ENCODE assay signal across 15 mouse cellular contexts in the genomic region with DNA sequence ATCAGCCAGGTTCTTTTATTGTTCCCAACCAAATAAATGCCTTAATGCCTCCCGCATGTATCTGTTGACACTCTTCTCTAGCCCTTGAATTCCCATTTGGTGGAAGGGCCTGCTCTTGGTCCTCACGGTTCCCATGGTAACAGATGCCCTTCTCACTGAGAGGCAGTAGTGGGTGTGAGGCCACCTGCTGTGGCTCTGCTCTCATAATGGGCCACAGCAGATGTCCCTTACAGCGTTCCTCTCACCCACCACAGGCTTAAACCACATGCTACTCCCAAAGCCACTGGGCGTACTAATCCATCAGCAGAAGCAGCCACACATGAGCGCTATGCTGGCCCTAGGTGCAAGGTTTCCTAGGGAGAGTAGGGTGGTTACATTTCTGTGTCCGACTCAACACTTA. TPM values are rescaled to one million over a fixed set of nuclear protein-coding genes. Genes with fewer than 3 reads are reported as not detected.
A peak's percentile ranks its signal among the peaks of the same experiment; 100 is the strongest.
DNase-seq lines count a peak whose midpoint lies in the region; ATAC-seq and TF ChIP-seq lines count a peak whose summit lies in the region.
"Had no signal": no experiment of that assay in that cellular context is flagged by ENCODE, and none has a peak within 500 bp of the region (broad histone marks: within the 10 kb centered on the region; RNA-seq: fewer than 3 reads in every experiment).

No protein-coding gene starts in this region.

- no peaks in the 10 kb centered on the region for H3K27me3 ChIP-seq in limb, embryonic 14.5 days (ENCODE audit: control insufficient read depth, insufficient read depth, low read length)

- no peak overlapping the region for H3K9ac ChIP-seq in limb, embryonic 14.5 days (ENCODE audit: low read depth, low read length, severe bottlenecking)

- no peak overlapping the region for H3K4me2 ChIP-seq in limb, embryonic 14.5 days (replicated peaks; ENCODE audit: low read depth, low read length, severe bottlenecking)
- H3K4me2 ChIP-seq: liver, embryonic 11.5 days had no signal

- H3K27ac ChIP-seq in limb, embryonic 14.5 days (replicated peaks; ENCODE audit: low read depth, low read length) = no peak overlapping the region

- TF ChIP-seq POLR2A in limb, embryonic 14.5 days (IDR thresholded peaks at IDR 0.05; ENCODE audit: borderline replicate concordance, extremely low read depth, insufficient read depth, insufficient read length) = no peak

- H3K36me3 ChIP-seq in limb, embryonic 14.5 days (ENCODE audit: control insufficient read depth, insufficient read depth, low read length) = peaks cover 8% of the 10 kb centered on the region; the same call in 1 of the 2 replicates

- ATAC-seq in frontal cortex, adult (ENCODE audit: low TSS enrichment) = 0 out of 2 replicates have a peak, but pooled peaks have one; percentile 34
- peak; percentile 50; the same call in 1 of the 2 replicates for ATAC-seq in limb, embryonic 14.5 days (ENCODE audit: low FRiP score, low read depth)
- no peak for ATAC-seq in erythroblast, adult 5-6 weeks (replicated peaks; ENCODE audit: low FRiP score, poor library complexity, severe bottlenecking)
- ATAC-seq: CD4-positive, CD25-positive, alpha-beta regulatory T cell, adult 4 months had no signal

- WGBS in limb, embryonic 14.5 days = 62% methylated on average over 6 of the region's 6 CpGs

- no peak for DNase-seq in frontal cortex, adult 2 months (ENCODE audit: extremely low spot score in 1 of 2, low spot score in 1 of 2)
- peak; percentile 60 for DNase-seq in brain, adult 2 months (ENCODE audit: low read depth, low spot score)
- DNase-seq in embryo, embryonic 11 days = peak; percentile 25
- no peak for DNase-seq in limb, embryonic 14.5 days (ENCODE audit: low spot score)
- no peak for DNase-seq in adrenal gland, postnatal 10 days
- no peak for DNase-seq in spleen, postnatal 10 days (ENCODE audit: low spot score in 2 of 2)
- DNase-seq: adrenal gland, adult 8-10 months; heart, postnatal 14 days; layer of hippocampus, postnatal 36 days; lung, postnatal 10 days; spleen, adult 18-20 months had no signal

- H3K4me3 ChIP-seq in limb, embryonic 14.5 days (replicated peaks; ENCODE audit: low read length) = no peak overlapping the region

- H3K9me3 ChIP-seq in limb, embryonic 14.5 days (ENCODE audit: control insufficient read depth, low read length) = no peaks in the 10 kb centered on the region

- no peaks in the 10 kb centered on the region for H3K4me1 ChIP-seq in limb, embryonic 14.5 days (ENCODE audit: control insufficient read depth, insufficient read depth, low read length)

RNA-seq across cellular contexts. Expression of gene A930033H14Rik, which starts 25.4 kb away (rescaled TPM):
- 1.7 and 1.8 TPM in 2 replicates for polyA plus RNA-seq in frontal cortex, adult 2 months (2012; rRNA removed)
- polyA plus RNA-seq in limb, embryonic 14.5 days (2012; rRNA removed) = 2.9 and 4.2 TPM in 2 replicates
- polyA plus RNA-seq in limb, embryonic 14.5 days (2014; fragmentation: Nextera tagmentation; extraction: Ambion mirVana) = 3.1 and 3.2 TPM in 2 replicates
- total RNA-seq in adrenal gland, postnatal 10 days (2021) = 1 to 10 TPM; 2.5 to 4.4 TPM
- total RNA-seq in erythroblast, adult 5-6 weeks (2015; ENCODE audit: low replicate concordance) = 0.21 TPM in 1 of 2 replicates, not detected in the other
- total RNA-seq in erythroblast, adult 5-6 weeks (2017; ENCODE audit: low replicate concordance) = 0.26 and 0.56 TPM in 2 replicates
- polyA plus RNA-seq: CD4-positive, CD25-positive, alpha-beta regulatory T cell, adult 4 months had no signal

Comparison
In these comparisons a context has a peak if more than half of its experiments do, and no peak if none do; other contexts are left out.
1. DNase-seq: peak in brain, adult 2 months (single experiment) and embryo, embryonic 11 days (single experiment); none in frontal cortex, adult 2 months (0 of 2), limb, embryonic 14.5 days (single experiment), adrenal gland, postnatal 10 days (single experiment) and spleen, postnatal 10 days (0 of 2).